8 mouse cellular contexts compared by ENCODE assay signal in the genomic region with DNA sequence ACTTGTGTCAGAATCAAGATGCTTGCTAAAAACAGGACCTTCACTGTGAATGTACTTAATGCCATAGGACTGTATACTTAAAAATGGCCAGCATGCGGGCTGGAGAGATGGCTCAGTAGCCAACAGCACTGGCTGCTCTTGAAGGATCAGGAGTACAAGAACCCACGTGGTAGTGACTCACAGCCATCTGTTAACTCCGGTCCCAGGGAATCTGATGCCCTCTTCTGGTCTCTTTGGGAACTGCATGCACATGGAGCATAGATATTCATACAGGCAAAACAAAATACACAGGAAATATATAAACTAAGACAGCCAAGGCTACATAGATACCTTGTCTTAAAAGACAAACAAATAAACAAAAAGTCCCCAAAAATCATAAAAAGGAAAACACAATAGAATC.
A peak's percentile ranks its signal among the peaks of the same experiment; 100 is the strongest.
DNase-seq lines count a peak whose midpoint lies in the region; TF ChIP-seq lines count a peak whose summit lies in the region.
"Had no signal": no experiment of that assay in that cellular context is flagged by ENCODE, and none has a peak within 500 bp of the region (broad histone marks: within the 10 kb centered on the region; RNA-seq: fewer than 3 reads in every experiment).

No protein-coding gene starts in this region.

- no peak overlapping the region for H3K4me3 ChIP-seq in E14TG2a.4 (replicated peaks; ENCODE audit: low read length)
- H3K4me3 ChIP-seq: limb, embryonic 13.5 days had no signal

- peak; percentile 84 to 87 for DNase-seq in B cell, adult 2 months
- peak; percentile 70 for DNase-seq in c-Kit-positive CD71-positive TER-119-negative erythroid progenitor cells, embryonic 14.5 days (ENCODE audit: low read depth)
- DNase-seq in frontal cortex, postnatal 25 days (ENCODE audit: low spot score in 2 of 2), result peak; percentile 60 to 74
- peak; percentile 85 to 90 for DNase-seq in kidney, postnatal 4 days
- peak; percentile 93 for DNase-seq in lung, postnatal 10 days
- peak; percentile 82 for DNase-seq in right cerebral cortex, postnatal 4 days

- no peaks in the 10 kb centered on the region for H3K27me3 ChIP-seq in E14TG2a.4 (ENCODE audit: insufficient read depth, low read length)
- H3K27me3 ChIP-seq: limb, embryonic 13.5 days had no signal

- H3K4me1 ChIP-seq in E14TG2a.4 (replicated peaks; ENCODE audit: low read depth, low read length), result peaks cover 75% of the 10 kb centered on the region

- peak; percentile 96 for TF ChIP-seq CTCF in E14TG2a.4 (conservative IDR thresholded peaks at IDR 0.05; ENCODE audit: low read length)

- H3K36me3 ChIP-seq in E14TG2a.4 (ENCODE audit: insufficient read depth, low read length), result peaks cover 16% of the 10 kb centered on the region

- no peaks in the 10 kb centered on the region for H3K9me3 ChIP-seq in E14TG2a.4 (ENCODE audit: low read length)
